Mouse (Mus musculus): ENCODE data around the gene Mgat3. TPM values are rescaled to one million over a fixed set of nuclear protein-coding genes. Genes with fewer than 3 reads are reported as not detected.

Mgat3 gene
- total RNA-seq, 4 experiments from 2014 or later, result 112 to 115 (median 114) TPM

DNA sequence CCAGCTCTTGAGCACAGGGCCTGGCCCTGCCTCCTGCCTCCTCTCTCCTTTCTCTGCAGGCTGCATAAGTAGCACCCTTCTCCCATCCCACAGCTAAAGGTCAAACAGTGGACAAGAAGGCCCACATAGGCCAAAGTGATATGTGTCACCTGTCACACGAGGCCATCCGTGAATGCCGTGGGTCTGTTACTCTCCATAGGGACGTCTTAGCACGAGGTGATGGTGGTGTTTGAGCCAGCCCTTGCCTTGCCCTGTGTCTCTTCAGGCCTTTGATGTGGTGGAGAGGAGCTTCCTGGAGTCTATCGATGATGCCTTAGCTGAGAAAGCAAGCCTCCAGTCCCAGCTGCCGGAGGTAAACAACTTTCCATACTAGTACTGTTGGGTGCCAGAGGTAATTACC, 24.0 kb upstream of the Mgat3 start:
- DNase-seq (ENCODE audit: low spot score in 2 of 2), result no peak

DNA sequence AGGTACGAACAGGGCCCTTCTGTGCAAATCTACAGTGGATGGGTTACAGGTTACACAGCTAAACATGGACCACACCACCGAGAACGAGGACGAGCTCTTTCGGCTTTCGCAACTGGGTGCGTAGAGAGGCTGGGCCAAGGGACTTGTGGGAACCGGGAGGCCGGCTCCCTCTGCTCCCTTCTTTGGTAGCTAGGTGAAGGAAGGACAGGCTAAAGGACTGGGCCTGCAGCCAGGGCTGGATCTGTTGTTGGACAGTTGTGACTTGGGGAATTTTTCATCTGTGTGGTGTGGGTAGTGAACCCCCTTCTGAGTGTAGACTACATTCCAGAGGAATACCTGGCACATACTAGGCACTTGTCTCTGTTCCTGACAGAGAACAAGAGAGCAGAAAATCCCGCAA, 20.9 kb upstream of the Mgat3 start:
- no peak for DNase-seq (ENCODE audit: low spot score in 2 of 2)

DNA sequence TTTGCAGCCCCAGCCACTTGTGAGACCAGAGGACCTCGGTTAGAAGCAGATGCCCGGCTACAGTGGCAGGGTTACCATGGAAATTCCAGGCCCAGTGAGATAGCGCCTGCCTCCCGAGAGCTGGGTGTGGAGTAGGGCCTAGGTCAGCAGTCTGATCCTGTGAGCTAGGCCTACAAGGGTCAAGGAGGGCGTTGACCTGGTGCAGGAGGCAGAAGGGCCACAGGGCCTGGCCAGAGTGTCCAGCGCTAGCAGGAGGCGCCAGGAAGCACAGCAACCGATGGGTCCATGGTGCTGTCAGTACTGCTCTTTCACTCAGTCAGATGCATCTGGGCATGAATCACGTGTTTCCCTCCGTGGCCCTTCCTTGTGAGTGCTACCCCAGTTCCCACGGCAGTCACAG, 19.8 kb upstream of the Mgat3 start:
- DNase-seq (ENCODE audit: low spot score in 2 of 2), result no peak

DNA sequence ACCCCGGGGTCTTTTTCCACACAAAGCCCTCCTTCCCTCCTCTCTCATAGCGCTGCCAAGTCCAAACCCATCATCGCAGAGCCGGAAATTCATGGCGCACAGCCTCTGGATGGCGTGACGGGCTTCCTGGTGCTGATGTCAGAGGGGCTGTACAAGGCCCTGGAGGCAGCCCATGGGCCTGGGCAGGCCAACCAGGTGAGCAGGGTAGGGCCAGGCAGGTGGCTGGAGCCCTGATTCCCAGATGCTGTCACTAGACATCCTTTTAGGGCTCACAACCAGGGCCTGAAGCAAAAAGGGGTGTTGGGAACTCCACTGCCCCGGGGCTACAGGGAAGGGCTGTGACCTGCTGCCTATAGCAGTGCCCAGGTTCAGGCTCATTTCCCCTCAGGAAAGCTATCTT, 17.8 kb upstream of the Mgat3 start:
- DNase-seq (ENCODE audit: low spot score in 2 of 2), result no peak

DNA sequence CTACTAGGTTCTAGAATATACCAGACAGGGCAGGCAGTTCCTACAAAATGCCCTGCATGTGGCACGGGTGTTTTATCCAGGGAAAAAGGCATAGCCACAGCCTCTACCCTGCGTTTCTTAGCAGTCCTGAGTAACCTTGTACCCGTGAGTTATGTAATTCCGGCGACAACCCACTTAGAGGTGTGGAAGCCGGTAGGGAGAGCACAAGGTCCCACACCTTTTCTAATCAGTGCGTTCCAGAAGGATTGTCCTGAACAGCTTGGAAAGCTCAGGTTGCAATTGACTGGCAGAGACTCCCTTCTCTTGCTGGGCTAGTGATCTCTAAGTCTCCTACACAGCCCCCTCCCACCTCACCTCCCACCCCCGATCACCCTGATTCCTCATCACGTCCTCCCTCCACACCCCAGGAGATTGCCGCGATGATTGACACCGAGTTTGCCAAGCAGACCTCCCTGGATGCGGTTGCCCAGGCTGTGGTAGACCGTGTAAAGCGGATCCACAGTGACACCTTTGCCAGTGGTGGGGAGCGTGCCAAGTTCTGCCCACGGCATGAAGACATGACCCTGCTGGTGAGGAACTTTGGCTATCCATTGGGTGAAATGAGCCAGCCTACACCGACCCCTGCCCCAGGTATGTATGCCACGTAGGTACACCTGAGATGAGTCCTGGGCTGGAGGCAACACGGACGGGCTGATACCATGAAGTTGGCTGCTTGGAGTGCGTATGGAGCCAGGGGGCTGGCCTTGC, 16.2 kb upstream of the Mgat3 start:
- DNase-seq (ENCODE audit: low spot score in 2 of 2), result no peak

DNA sequence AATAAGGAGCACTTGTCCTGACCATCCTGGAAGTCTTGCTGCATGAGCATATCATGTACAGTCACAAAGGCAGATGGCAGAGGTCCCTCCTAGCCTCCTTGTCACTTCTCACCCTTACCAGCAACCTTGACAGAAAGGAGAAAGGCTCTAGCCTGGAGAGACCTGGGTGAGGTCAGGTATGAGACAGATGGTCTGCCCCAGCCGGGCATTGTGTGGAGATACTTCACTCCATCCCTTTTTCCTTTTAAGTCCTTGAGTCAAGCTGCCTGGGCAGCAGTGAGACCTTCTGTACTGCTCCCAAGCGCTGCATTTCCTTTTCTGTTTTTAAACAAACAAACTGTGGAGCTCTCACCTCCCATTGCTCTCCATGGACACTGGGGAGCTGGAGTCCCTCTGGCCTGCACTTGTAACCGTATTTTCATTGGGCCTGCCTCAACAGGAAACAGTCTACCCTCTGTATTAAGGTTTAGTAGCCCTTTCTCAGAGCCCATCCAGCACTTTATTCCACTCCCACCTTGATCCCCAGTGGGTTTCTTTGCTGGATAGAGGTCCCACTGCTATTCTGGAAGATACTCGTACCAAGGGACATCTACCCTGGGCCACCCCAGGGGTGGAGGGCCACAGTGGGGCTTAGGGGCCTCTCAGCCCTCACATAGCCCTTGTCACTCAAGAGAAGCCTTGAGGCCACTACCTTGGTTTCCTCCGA, 15.4 kb upstream of the Mgat3 start:
- no peak for DNase-seq (ENCODE audit: low spot score in 2 of 2)

DNA sequence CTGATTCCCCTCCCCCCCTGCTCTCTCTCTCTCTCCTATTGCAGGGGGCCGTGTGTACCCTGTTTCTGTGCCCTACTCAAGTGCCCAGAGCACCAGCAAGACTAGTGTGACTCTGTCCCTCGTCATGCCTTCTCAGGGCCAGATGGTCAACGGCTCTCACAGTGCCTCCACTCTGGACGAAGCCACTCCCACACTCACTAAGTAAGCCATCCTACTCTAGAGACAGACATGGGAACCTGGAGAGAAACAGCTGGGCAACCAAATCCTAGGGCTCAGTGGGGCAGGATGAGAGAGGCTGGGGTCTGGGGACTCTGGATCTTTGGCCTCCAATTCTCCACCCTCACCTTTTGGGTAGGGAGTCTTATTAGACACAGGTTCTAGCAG, 14.8 kb upstream of the Mgat3 start:
- no peak for DNase-seq (ENCODE audit: low spot score in 2 of 2)

DNA sequence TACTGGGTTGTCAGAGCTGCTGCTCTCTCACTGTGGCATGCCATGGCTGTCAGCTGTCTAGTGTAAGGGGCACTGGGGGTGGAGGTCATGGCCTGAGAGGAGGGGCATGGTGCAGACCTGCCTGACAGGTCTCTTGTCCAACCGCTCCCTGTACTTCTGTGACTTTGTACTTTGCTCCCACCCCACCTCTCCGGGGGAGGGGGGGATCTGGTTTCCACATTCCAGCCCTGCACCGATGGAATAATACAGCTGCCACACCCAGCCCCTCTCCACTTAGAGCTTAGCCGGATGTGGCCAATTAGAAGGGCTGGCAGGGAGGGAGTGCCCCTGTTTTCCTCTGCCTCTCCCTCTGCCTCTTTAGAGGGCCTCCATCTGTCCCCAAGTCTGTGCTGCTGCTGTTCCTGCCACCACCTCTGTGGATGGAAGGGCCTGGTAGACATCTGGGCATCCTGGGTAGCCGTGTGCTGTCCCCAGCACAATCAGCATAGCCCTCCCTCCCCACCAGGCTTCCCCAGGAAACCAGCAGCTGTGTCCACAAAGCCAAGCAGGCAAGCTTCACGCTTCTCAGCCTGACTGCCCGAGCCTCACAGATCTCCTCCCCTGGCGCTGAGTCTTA, 14.1 kb upstream of the Mgat3 start:
- no peak for DNase-seq (ENCODE audit: low spot score in 2 of 2)

DNA sequence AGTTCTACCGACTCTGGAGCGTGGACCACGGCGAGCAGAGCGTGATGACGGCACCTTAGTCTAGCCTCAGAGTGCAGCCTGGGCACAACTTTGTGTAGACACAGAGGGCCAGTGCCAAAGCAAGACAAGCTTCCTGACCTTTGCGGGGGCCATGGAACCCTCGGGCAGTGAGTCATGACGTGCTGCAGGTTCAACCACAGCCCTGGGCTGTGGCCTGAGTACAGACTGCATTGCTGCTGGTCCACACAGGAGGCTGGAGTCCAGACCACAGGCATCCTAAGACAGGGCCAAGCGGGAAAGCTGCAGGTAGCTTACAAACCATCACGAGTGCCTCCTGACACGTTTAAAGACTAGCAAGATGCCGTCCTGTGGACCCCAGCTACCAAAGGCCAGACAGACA, 13.3 kb upstream of the Mgat3 start:
- DNase-seq (ENCODE audit: low spot score in 2 of 2), result no peak

DNA sequence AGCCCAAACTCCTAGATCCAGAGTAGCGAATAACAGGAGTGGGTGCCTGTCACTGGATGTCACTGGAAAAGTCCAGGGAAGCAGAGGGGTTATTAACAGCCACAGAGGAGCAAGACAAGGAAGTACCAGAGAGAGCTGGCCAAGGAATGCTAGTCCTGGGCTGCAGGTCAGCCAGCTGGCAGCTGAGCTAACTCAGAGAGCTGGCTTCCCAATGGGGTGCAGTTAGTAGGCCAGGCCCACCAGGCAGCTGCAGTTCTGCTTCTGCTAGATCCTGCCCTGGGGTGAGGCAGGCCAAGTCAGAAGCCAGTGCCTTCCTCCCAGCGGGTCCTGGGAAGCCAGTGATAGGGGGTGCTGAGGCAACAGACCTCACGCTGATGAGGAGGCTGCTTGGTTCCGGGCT, 12.8 kb upstream of the Mgat3 start:
- DNase-seq (ENCODE audit: low spot score in 2 of 2), result no peak

DNA sequence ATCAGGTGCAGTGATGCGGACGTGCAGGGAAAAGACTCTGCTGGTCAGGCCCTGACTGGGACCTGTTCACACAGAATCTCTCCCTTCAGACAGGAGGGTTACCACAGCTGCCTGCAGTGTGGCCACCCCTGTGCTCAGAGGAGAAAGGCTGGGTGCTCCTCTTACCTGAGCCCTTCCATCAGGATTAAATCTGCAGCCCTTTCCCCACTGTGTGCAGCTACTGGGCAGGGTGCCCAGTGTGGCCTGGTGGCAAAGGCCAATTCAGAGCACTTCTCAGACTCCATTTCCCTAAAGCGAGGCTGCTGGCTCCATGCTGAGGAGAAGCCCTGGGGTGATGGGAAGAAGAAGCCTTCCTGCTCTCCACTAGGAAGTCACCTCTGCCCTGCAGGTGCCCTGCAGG, 12.3 kb upstream of the Mgat3 start:
- no peak for DNase-seq (ENCODE audit: low spot score in 2 of 2)

DNA sequence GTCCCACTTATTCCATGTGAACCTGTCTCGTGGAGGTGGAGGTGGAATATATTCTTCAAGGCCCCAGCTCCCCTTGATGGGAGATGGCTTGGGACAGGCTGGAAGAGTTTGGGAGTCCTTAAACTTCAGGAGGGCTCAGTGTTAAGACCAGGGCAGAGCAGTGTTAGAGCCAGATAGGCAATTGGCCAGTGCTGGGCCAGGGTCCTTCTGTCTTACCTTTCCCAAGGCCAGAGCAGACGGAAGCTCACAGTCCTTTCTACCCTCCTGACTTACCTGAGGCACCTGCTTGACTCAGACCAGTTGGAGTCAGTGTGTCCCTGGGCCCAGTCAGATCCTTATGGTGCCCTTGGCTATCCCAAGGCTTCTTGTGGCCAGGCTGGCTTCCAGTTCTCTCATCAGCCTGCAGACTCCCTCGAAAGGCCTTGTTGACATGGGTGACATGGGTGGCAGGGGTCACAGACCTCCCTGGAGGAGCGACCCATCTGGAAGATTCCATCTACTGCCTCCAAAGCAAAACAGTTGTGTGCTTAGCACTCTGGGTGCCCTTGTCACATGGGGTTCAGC, 11.0 kb upstream of the Mgat3 start:
- DNase-seq (ENCODE audit: low spot score in 2 of 2), result no peak

DNA sequence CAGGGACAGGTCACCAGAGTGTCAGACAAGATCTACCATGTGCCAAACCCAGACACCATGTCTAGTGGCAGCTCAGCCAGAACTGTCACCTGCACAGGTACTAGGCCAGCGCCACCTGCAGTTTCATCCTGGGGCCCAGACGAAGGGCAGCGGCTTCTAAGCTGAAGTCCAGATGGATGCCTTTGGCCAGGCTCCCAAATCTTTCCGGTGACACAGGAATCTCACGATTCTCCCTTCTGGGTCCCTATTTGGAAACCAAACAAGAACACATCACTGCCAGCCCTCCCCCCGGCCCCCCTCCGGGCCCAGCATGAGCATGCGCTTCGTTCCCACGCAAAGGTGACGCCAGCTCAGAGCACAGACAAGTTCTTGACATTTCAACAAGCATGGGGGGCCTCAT, 10.2 kb upstream of the Mgat3 start:
- DNase-seq (ENCODE audit: low spot score in 2 of 2), result peak; percentile 64 to 73

DNA sequence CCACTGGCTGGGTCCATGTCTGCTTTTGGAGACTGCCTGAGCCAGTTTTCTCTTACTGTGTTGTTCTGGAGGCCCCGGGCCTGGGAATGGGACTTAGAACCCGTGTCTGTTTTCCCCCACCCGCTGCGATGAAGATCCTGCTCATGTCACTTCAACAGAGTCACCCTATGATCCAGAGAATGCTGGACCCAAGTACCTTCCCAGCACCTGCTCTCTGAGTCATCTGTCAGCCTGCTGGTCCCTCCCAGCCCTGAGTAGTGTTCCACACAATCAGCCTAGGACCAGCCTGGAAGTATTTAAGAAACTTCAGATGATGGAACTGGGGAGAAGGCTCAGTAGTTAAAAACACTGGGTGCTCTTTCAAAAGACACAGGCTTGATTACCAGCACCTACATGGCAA, 9.8 kb upstream of the Mgat3 start:
- no peak for DNase-seq (ENCODE audit: low spot score in 2 of 2)

DNA sequence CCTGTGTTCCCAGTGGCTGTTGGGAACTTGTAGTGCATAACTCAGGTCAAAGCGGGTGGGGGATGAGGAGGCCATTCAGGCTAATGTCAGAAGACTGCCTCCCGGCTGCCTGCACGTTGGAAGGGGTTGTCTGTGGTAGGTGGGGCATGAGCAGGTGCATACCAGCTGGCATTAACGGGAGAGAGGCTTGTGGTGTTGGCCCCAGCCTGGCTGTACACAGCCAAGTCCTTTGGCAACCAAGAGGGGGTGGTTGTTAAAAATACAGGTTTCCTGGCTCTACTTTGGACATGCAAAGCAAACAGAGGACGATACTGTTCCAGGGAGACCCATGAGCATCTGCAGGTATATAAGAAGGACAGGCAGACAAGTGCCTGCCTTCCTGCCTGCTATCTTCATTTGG, 8.1 kb upstream of the Mgat3 start:
- DNase-seq (ENCODE audit: low spot score in 2 of 2), result no peak

DNA sequence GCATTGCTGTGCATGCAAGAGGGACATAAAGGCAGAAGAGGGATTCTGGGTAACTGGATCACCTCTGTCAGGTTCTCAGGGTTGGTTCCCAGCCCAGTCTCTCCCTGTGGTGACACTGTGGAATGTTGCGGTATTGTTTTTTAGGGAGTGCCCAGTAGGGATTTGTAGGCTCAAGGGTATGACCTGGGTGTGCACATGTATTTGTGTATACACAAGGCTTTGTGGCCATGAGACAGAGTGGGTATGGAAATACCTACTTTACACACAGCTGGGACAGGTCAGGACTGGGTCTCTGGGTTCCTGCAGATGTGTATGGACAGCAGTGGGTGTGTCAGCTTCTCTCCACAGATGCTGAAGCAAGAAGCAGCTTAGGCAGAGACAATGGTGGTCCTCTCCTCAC, 4.0 kb upstream of the Mgat3 start:
- no peak for DNase-seq (ENCODE audit: low spot score in 2 of 2)

DNA sequence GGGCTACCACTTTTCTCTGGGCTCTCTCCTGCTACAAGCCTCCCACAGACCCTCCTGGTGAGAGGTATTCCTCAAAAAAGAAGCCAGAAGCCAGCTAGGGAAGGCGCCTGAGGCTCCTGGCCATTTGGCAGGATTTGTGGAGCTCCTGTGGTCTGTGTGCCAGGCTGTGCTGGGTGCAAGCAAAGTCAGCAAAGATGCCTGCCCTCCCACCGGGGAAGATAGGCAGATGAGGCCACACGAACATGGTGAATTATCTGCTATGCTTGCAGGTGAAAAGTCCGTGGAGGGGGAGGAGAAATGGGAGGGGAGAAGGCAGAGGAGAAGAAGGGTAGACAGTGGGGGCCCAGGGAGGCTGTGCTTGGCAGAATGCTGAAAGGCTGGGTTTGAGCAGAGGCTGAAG, 3.2 kb upstream of the Mgat3 start:
- no peak for DNase-seq (ENCODE audit: low spot score in 2 of 2)

DNA sequence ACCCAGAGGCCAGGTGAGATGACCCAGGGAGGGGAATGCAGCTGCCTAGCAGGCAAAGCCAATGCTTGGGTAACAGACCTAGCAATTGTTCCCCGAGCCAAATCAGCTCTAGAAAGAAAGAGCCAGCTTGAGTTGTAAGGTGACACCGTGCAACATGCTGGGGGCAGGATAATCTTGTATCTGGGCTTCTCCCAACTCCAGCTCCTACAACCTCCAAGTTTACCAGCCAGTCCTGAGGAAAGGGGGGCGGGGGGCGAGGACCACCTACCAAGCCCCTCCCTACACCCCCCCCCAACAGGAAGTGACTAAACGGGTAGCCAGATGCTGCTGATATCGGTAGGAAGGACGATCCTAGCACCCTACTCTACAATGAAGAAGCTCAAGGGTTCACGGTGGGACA, 2.2 kb upstream of the Mgat3 start:
- no peak for DNase-seq (ENCODE audit: low spot score in 2 of 2)

DNA sequence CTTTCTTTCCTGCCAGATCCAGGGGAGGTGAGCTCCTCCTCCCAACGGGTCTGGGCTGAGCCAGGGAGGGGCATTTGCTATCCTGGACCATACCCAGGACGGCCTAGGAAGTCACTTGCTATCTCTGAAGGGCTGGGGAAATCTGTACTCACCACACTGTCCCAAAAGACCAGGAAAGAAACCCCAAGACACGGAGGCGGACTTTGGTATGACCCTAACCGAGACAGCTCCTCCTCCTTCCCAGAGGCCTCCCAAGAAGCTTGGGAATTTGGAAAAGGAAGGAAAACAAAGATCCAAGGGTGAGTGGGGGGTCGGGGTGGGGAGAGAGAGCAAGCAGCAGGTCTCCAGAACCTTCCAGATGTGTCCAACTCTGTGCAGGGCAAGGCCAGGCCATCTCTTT, 1.7 kb upstream of the Mgat3 start:
- DNase-seq (ENCODE audit: low spot score in 2 of 2), result no peak

DNA sequence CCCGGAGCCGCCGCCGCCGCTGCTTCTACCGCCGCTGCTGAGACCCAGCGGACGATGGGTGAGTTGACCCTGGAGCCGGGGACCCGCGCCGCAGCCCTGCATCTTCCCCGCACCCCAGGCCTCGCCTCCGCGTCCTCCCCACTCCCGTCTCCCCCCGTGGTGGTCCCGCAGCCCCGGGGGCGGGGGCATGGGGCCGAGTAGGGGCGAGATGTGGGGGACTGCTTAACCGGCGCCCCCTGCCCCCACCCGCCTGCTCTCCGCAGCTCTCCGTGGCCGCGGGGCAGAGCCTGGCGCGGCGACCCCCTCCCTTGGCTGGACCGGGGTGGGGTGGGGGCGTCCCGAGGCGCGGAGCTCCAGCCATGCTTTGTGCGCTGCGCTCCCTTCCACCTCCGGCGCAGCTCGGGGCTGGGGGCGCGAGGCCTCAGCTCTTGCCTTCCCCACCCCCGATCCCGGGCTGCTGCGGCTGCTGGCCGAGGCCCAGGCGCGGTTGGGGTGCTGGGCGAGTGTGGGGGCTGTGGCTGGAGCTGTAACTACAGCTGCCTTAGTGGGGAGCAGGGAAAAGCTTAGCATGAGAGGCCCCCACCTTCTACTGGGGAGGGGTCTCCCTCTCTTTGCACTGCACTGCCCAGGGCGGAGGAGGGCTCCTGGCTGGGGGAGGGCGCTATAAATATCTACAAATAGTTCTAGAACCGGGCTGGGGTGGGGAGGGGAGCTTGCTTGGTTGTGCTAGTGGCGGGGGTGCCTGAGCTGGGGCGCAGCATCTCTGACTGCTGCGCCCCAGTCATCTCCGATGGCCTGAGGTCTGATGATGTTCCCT, 468 bp downstream of the Mgat3 start:
- no peak for DNase-seq (ENCODE audit: low spot score in 2 of 2)

DNA sequence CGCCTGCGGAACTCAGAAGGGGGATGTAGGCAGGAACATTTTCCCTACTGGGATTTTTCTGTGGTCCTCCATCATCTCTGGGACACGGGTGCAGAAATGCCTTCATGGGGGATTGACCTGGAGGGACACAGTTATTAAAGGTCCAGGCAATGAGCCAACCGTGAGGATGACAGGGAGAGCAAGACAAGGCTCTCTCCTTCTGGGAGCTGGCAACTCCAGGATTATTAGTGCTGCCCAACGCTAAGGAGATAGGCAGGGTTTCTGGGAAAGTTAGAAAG, 1.0 kb downstream of the Mgat3 start:
- no peak for DNase-seq (ENCODE audit: low spot score in 2 of 2)

DNA sequence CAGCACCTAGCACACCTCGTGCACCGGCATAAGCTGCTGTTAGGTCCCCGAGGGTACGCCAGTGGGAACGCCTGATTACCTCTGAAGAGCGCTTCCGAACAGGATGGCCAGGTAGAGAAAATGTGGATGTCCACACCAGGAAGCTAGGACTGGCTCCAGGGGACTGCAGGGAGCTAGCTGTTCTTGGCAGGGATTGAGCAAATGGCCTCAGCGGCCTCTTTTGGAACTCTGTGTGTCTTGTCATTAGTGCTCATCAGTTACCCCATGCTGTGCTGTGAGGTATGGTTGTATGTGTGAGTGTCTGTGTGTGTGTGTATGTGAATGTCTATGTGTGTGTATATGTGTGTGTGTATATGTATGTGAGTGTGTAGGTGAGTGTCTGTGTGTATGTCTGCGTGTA, 1.8 kb downstream of the Mgat3 start:
- DNase-seq (ENCODE audit: low spot score in 2 of 2), result no peak

Data from layer of hippocampus, adult 8-10 months (tissue).